Mouse (Mus musculus): Measurements from ENCODE around the gene Socs2. TPM values are rescaled to one million over a fixed set of nuclear protein-coding genes. Genes with fewer than 3 reads are reported as not detected.

Socs2 gene
- polyA plus RNA-seq, 1 experiment from 2014 or later = 130 TPM

GRCm38 (mm10) chr10:95445104-95446056, 28.4 kb upstream of the Socs2 start:
- ATAC-seq (replicated peaks) = no peak
- Histone ChIP-seq H3K27ac (no peak overlapping the region), H3K9me3 (no peaks in the 10 kb centered on the region), H3K4me2 (no peak overlapping the region), H3K4me3 (no peak overlapping the region), H3K36me3 (replicated peaks) (no peaks in the 10 kb centered on the region), H3K9ac (no peak overlapping the region), H3K27me3 (replicated peaks) (no peaks in the 10 kb centered on the region), H3K4me1 (no peaks in the 10 kb centered on the region)
- WGBS = 85% methylated on average over 18 of the region's 18 CpGs

- 87% methylated on average over 4 of the region's 4 CpGs for WGBS
- Histone ChIP-seq H3K4me2 (no peak overlapping the region), H3K4me3 (no peak overlapping the region), H3K9ac (no peak overlapping the region), H3K36me3 (replicated peaks) (no peaks in the 10 kb centered on the region), H3K27ac (no peak overlapping the region), H3K27me3 (replicated peaks) (no peaks in the 10 kb centered on the region), H3K4me1 (no peaks in the 10 kb centered on the region), H3K9me3 (no peaks in the 10 kb centered on the region)
- ATAC-seq (replicated peaks) = no peak
Observed at GRCm38 (mm10) chr10:95442334-95442733, 25.4 kb upstream of the Socs2 start.

- H3K9ac ChIP-seq = no peak overlapping the region
- WGBS = 51% methylated on average over 2 of the region's 2 CpGs
- no peaks in the 10 kb centered on the region for H3K4me1 ChIP-seq
- H3K27ac ChIP-seq = no peak overlapping the region
- H3K9me3 ChIP-seq = no peaks in the 10 kb centered on the region
- no peak overlapping the region for H3K4me2 ChIP-seq
- H3K4me3 ChIP-seq = no peak overlapping the region
- no peak for ATAC-seq (replicated peaks)
- H3K36me3 ChIP-seq (replicated peaks) = no peaks in the 10 kb centered on the region
- H3K27me3 ChIP-seq (replicated peaks) = no peaks in the 10 kb centered on the region
Observed at GRCm38 (mm10) chr10:95440566-95440965, 23.6 kb upstream of the Socs2 start.

GRCm38 (mm10) chr10:95439718-95440339, 22.8 kb upstream of the Socs2 start:
- Histone ChIP-seq H3K9me3 (no peaks in the 10 kb centered on the region), H3K4me1 (no peaks in the 10 kb centered on the region), H3K27me3 (replicated peaks) (no peaks in the 10 kb centered on the region), H3K36me3 (replicated peaks) (no peaks in the 10 kb centered on the region), H3K4me3 (no peak overlapping the region), H3K27ac (no peak overlapping the region), H3K9ac (no peak overlapping the region), H3K4me2 (no peak overlapping the region)
- no peak for ATAC-seq (replicated peaks)
- 92% methylated on average over 10 of the region's 10 CpGs for WGBS

- 80% methylated on average over 11 of the region's 11 CpGs for WGBS
- H3K9me3 ChIP-seq = no peaks in the 10 kb centered on the region
- H3K4me3 ChIP-seq = no peak overlapping the region
- no peak overlapping the region for H3K4me2 ChIP-seq
- no peak for ATAC-seq (replicated peaks)
- H3K9ac ChIP-seq = no peak overlapping the region
- H3K36me3 ChIP-seq (replicated peaks) = no peaks in the 10 kb centered on the region
- H3K27me3 ChIP-seq (replicated peaks) = no peaks in the 10 kb centered on the region
- no peak overlapping the region for H3K27ac ChIP-seq
- H3K4me1 ChIP-seq = no peaks in the 10 kb centered on the region
Observed at GRCm38 (mm10) chr10:95438941-95439340, 22.0 kb upstream of the Socs2 start.

GRCm38 (mm10) chr10:95430271-95430670, 13.3 kb upstream of the Socs2 start:
- Histone ChIP-seq H3K4me3 (no peak overlapping the region), H3K4me1 (no peaks in the 10 kb centered on the region), H3K9ac (no peak overlapping the region), H3K36me3 (replicated peaks) (no peaks in the 10 kb centered on the region), H3K9me3 (no peaks in the 10 kb centered on the region), H3K27me3 (replicated peaks) (no peaks in the 10 kb centered on the region), H3K4me2 (no peak overlapping the region), H3K27ac (no peak overlapping the region)
- 93% methylated on average over 10 of the region's 10 CpGs for WGBS
- no peak for ATAC-seq (replicated peaks)

GRCm38 (mm10) chr10:95429111-95429510, 12.1 kb upstream of the Socs2 start:
- Histone ChIP-seq H3K4me2 (no peak overlapping the region), H3K9ac (no peak overlapping the region), H3K4me1 (no peaks in the 10 kb centered on the region), H3K27ac (no peak overlapping the region), H3K27me3 (replicated peaks) (no peaks in the 10 kb centered on the region), H3K9me3 (no peaks in the 10 kb centered on the region), H3K36me3 (replicated peaks) (no peaks in the 10 kb centered on the region), H3K4me3 (no peak overlapping the region)
- WGBS = 94% methylated on average over 1 of the region's 1 CpGs
- ATAC-seq (replicated peaks) = no peak

- Histone ChIP-seq H3K27me3 (replicated peaks) (no peaks in the 10 kb centered on the region), H3K27ac (no peak overlapping the region), H3K36me3 (replicated peaks) (no peaks in the 10 kb centered on the region), H3K4me2 (no peak overlapping the region), H3K9me3 (no peaks in the 10 kb centered on the region), H3K4me3 (no peak overlapping the region), H3K4me1 (no peaks in the 10 kb centered on the region), H3K9ac (no peak overlapping the region)
- no peak for ATAC-seq (replicated peaks)
- 90% methylated on average over 9 of the region's 9 CpGs for WGBS
Observed at GRCm38 (mm10) chr10:95426207-95427115, 9.5 kb upstream of the Socs2 start.

- H3K4me1 ChIP-seq = peaks cover 2% of the 10 kb centered on the region
- 90% methylated on average over 5 of the region's 5 CpGs for WGBS
- H3K27ac ChIP-seq = no peak overlapping the region
- H3K36me3 ChIP-seq (replicated peaks) = no peaks in the 10 kb centered on the region
- ATAC-seq (replicated peaks) = no peak
- H3K4me3 ChIP-seq = no peak overlapping the region
- H3K27me3 ChIP-seq (replicated peaks) = no peaks in the 10 kb centered on the region
- no peak overlapping the region for H3K4me2 ChIP-seq
- H3K9me3 ChIP-seq = no peaks in the 10 kb centered on the region
- H3K9ac ChIP-seq = no peak overlapping the region
Observed at GRCm38 (mm10) chr10:95422681-95423080, 5.7 kb upstream of the Socs2 start.

GRCm38 (mm10) chr10:95420284-95420683, 3.3 kb upstream of the Socs2 start:
- no peak for ATAC-seq (replicated peaks)
- H3K4me1 ChIP-seq = peaks cover 10% of the 10 kb centered on the region
- 77% methylated on average over 10 of the region's 10 CpGs for WGBS
- H3K9ac ChIP-seq = no peak overlapping the region
- no peaks in the 10 kb centered on the region for H3K36me3 ChIP-seq (replicated peaks)
- no peaks in the 10 kb centered on the region for H3K9me3 ChIP-seq
- H3K4me2 ChIP-seq = no peak overlapping the region
- no peaks in the 10 kb centered on the region for H3K27me3 ChIP-seq (replicated peaks)
- H3K27ac ChIP-seq = no peak overlapping the region
- no peak overlapping the region for H3K4me3 ChIP-seq

- Histone ChIP-seq H3K36me3 (replicated peaks) (no peaks in the 10 kb centered on the region), H3K4me2 (no peak overlapping the region), H3K27ac (no peak overlapping the region), H3K4me1 (peaks cover 12% of the 10 kb centered on the region), H3K9me3 (no peaks in the 10 kb centered on the region), H3K27me3 (replicated peaks) (no peaks in the 10 kb centered on the region), H3K4me3 (no peak overlapping the region), H3K9ac (no peak overlapping the region)
- no peak for ATAC-seq (replicated peaks)
- WGBS = 91% methylated on average over 3 of the region's 3 CpGs
Observed at GRCm38 (mm10) chr10:95419726-95420125, 2.7 kb upstream of the Socs2 start.

GRCm38 (mm10) chr10:95418631-95419030, 1.7 kb upstream of the Socs2 start:
- Histone ChIP-seq H3K27ac (no peak overlapping the region), H3K36me3 (replicated peaks) (no peaks in the 10 kb centered on the region), H3K4me3 (no peak overlapping the region), H3K9ac (no peak overlapping the region), H3K4me2 (no peak overlapping the region), H3K9me3 (no peaks in the 10 kb centered on the region), H3K4me1 (peaks cover 18% of the 10 kb centered on the region), H3K27me3 (replicated peaks) (no peaks in the 10 kb centered on the region)
- no peak for ATAC-seq (replicated peaks)
- 62% methylated on average over 6 of the region's 6 CpGs for WGBS
